Mouse (Mus musculus) stomach, embryonic 16.5 days (tissue): Measurements from ENCODE around the gene Asb4. TPM values are rescaled to one million over a fixed set of nuclear protein-coding genes. Genes with fewer than 3 reads are reported as not detected.
A peak's percentile ranks its signal among the peaks of the same experiment; 100 is the strongest.

ENCODE experiments used
- ATAC-seq: fragments of 200-750 bp; cut with Nextera tagmentation; 2 replicates; pipeline ENCODE4 v1.8.0; 2017; ENCODE audit warnings: moderate number of reproducible peaks, moderate TSS enrichment; ENCODE audit not compliant: insufficient read depth, low FRiP score
- H3K27ac ChIP-seq: fragments of 300-500 bp; sonication (generic); 2 replicates; pipeline ENCODE4 v1.5.1; 2014; ENCODE audit warnings: low read length
- H3K27me3 ChIP-seq: fragments of 300-500 bp; sonication (generic); 2 replicates; pipeline ENCODE4 v1.6.1; 2014; ENCODE audit warnings: low read length, control low read depth, mixed read lengths; ENCODE audit not compliant: control insufficient read depth, insufficient read depth
- H3K36me3 ChIP-seq: fragments of 300-500 bp; sonication (generic); 2 replicates; pipeline ENCODE4 v1.6.1; 2014; ENCODE audit warnings: low read length; ENCODE audit not compliant: control insufficient read depth, insufficient read depth
- H3K4me1 ChIP-seq: fragments of 300-500 bp; sonication (generic); 2 replicates; pipeline ENCODE4 v1.6.1; 2014; ENCODE audit warnings: low read length, control low read depth, mixed read lengths; ENCODE audit not compliant: control insufficient read depth, insufficient read depth
- H3K4me2 ChIP-seq: fragments of 300-500 bp; sonication (generic); 2 replicates; pipeline ENCODE4 v1.6.1; 2014; ENCODE audit warnings: low read depth, low read length, mixed read lengths
- H3K4me3 ChIP-seq: fragments of 300-500 bp; sonication (generic); replicated peaks from 2 replicates; pipeline ENCODE4 v1.5.1; 2014; ENCODE audit warnings: mild to moderate bottlenecking, low read length
- H3K9ac ChIP-seq: fragments of 300-500 bp; sonication (generic); 2 replicates; pipeline ENCODE4 v1.6.1; 2014; ENCODE audit warnings: low read length
- H3K9me3 ChIP-seq: fragments of 300-500 bp; sonication (generic); replicated peaks from 2 replicates; pipeline ENCODE4 v1.6.1; 2016; ENCODE audit warnings: low read length, control low read depth; ENCODE audit not compliant: control insufficient read depth
- WGBS: fragments of 180-500 bp; shearing (Covaris S2); extraction: QIAGEN DNeasy Blood & Tissue Kit; methylation state at CpG from one replicate; pipeline ENCODE4 v1.1.7; 2014; 5-methylcytosine and 5-hydroxymethylcytosine counted together
- polyA plus RNA-seq: library from polyadenylated mRNA; unstranded; fragments of >200 nt; fragmentation: Nextera tagmentation; extraction: Ambion mirVana; gene quantifications from 2 replicates; pipeline ENCODE4 v1.2.1, GENCODE M21; 2015

The Asb4 gene
- polyA plus RNA-seq, 1 experiment from 2014 or later = 11.6 TPM

DNA sequence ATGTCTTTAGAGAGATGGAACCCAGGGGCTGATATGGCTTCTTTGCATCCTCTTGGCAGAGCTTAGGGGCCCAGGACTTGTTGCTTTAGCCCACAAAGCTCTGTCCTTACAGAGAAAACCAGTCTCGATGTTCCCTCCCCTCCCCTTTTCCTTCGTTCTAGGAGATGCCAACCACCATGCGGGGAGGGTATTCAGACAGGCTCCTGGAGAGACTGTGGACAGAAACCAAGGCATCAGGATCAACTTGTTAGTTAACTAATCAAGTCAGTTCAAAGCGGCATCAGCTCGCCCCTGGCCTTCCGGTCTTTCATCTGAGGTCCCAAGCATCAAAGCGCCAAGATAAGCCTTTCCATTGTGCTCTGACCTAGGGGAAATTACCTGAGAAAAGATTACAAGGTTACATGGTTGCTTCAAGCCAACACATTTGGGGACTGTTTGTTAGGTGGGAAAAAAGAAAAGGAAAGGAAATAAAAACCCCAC lies 2.0 kb downstream of the Asb4 start:
- H3K27ac ChIP-seq = no peak overlapping the region
- no peaks in the 10 kb centered on the region for H3K27me3 ChIP-seq
- no peaks in the 10 kb centered on the region for H3K36me3 ChIP-seq
- H3K9ac ChIP-seq = no peak overlapping the region
- H3K4me2 ChIP-seq = no peak overlapping the region
- H3K9me3 ChIP-seq = no peaks in the 10 kb centered on the region
- H3K4me3 ChIP-seq = no peak overlapping the region
- peaks cover 17% of the 10 kb centered on the region for H3K4me1 ChIP-seq
- no peak for ATAC-seq
- WGBS = 59% methylated on average over 7 of the region's 7 CpGs

DNA sequence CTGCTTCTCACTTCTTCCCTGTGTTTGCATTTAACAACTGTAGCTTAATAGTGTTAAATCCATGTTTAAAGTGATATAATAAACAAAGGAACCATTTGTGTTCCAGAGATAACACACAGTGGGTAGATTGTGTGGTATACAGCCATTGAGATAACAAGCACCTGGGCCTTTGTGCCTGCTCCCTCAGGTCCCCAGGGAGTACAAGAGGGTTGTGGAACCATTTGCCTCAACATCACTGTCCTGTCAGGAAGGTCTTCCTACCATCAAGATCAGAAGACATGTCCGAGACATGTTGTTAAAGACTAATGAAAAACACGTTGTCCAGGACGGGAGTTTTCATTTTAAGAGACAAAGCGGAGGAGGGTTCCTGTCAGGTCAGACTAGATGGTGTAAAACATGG lies 3.3 kb downstream of the Asb4 start:
- Histone ChIP-seq H3K9ac (no peak overlapping the region), H3K27ac (no peak overlapping the region), H3K9me3 (no peaks in the 10 kb centered on the region), H3K4me3 (no peak overlapping the region), H3K36me3 (no peaks in the 10 kb centered on the region), H3K27me3 (no peaks in the 10 kb centered on the region), H3K4me2 (no peak overlapping the region), H3K4me1 (peaks cover 12% of the 10 kb centered on the region)
- no peak for ATAC-seq
- 84% methylated on average over 4 of the region's 4 CpGs for WGBS

DNA sequence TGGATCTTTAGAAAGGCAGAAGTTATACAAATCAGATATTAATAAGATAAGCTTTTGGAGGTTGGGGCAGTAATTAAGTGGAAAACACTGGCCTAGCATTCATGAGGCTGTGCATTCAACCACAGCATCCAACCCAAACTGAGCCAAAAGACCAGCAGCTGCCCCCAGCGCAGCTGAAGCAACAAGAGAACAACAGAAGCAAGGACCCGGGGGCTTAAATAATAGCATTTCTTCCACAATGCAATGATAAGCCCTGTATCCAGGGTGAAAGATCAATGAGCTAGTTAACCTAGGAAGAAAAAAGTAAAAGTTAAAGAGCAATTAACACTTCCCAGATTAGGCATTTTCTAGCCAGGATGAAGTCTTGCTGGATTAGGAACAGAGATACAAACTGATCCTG lies 4.2 kb downstream of the Asb4 start:
- Histone ChIP-seq H3K4me2 (no peak overlapping the region), H3K4me3 (no peak overlapping the region), H3K9me3 (no peaks in the 10 kb centered on the region), H3K27me3 (no peaks in the 10 kb centered on the region), H3K27ac (no peak overlapping the region), H3K36me3 (no peaks in the 10 kb centered on the region), H3K4me1 (peaks cover 7% of the 10 kb centered on the region; the same call in 1 of the 2 replicates), H3K9ac (no peak overlapping the region)
- 80% methylated on average over 2 of the region's 2 CpGs for WGBS
- no peak for ATAC-seq

DNA sequence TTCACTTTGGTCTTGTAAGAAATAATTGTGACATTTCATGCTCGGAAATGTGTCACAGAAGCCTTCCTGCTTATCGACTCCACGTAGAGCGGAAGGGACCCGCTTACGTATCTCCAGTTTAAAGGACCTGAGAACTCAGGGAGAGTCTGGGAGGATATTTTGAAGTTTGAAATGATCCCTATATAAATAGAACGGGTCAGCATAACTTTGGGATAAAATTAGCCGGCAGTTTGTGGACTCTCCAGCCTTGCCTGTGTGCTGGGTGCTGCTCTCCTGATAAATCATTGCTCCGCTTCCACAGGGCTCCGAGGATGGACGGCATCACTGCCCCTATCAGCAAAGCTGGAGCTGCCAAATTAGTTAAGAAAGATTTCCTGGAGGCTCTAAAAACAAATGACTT lies 7.1 kb downstream of the Asb4 start:
- Histone ChIP-seq H3K27ac (no peak overlapping the region; the same call in 1 of the 2 replicates), H3K9me3 (no peaks in the 10 kb centered on the region), H3K9ac (peak overlapping the region; percentile 14), H3K36me3 (no peaks in the 10 kb centered on the region), H3K4me1 (no peaks in the 10 kb centered on the region), H3K27me3 (no peaks in the 10 kb centered on the region), H3K4me3 (peak overlapping the region; percentile 35), H3K4me2 (peak overlapping the region; percentile 44)
- ATAC-seq = no peak
- WGBS = 3% methylated on average over 11 of the region's 11 CpGs

GRCm38 (mm10) chr6:5390952-5391351 lies 7.8 kb downstream of the Asb4 start:
- 0 out of 2 replicates have a peak overlapping the region, but pooled peaks have one; percentile 56 for H3K9ac ChIP-seq
- no peak for ATAC-seq
- 37% methylated on average over 10 of the region's 10 CpGs for whole genome bisulfite sequencing
- H3K4me3 ChIP-seq = peak overlapping the region; percentile 34
- no peaks in the 10 kb centered on the region for H3K27me3 ChIP-seq
- H3K27ac ChIP-seq = no peak overlapping the region
- H3K36me3 ChIP-seq = no peaks in the 10 kb centered on the region
- no peaks in the 10 kb centered on the region for H3K9me3 ChIP-seq
- no peaks in the 10 kb centered on the region for H3K4me1 ChIP-seq
- H3K4me2 ChIP-seq = peak overlapping the region; percentile 44

- no peaks in the 10 kb centered on the region for H3K36me3 ChIP-seq
- 12% methylated on average over 4 of the region's 4 CpGs for WGBS
- H3K4me2 ChIP-seq = no peak overlapping the region
- H3K27me3 ChIP-seq = no peaks in the 10 kb centered on the region
- ATAC-seq = no peak
- H3K4me3 ChIP-seq = no peak overlapping the region
- no peaks in the 10 kb centered on the region for H3K9me3 ChIP-seq
- no peaks in the 10 kb centered on the region for H3K4me1 ChIP-seq
- no peak overlapping the region for H3K27ac ChIP-seq
- H3K9ac ChIP-seq = no peak overlapping the region
These were observed 11.8 kb downstream of the Asb4 start for GRCm38 (mm10) chr6:5394971-5395370.

GRCm38 (mm10) chr6:5396797-5397196 lies 13.6 kb downstream of the Asb4 start:
- no peaks in the 10 kb centered on the region for H3K36me3 ChIP-seq
- no peak overlapping the region for H3K27ac ChIP-seq
- H3K27me3 ChIP-seq = no peaks in the 10 kb centered on the region
- H3K4me1 ChIP-seq = no peaks in the 10 kb centered on the region
- H3K4me2 ChIP-seq = no peak overlapping the region
- WGBS = 48% methylated on average over 3 of the region's 3 CpGs
- no peak overlapping the region for H3K4me3 ChIP-seq
- no peak for ATAC-seq
- no peaks in the 10 kb centered on the region for H3K9me3 ChIP-seq
- H3K9ac ChIP-seq = no peak overlapping the region

- Histone ChIP-seq H3K4me2 (no peak overlapping the region), H3K27ac (no peak overlapping the region), H3K9ac (no peak overlapping the region), H3K27me3 (no peaks in the 10 kb centered on the region), H3K4me1 (no peaks in the 10 kb centered on the region), H3K9me3 (no peaks in the 10 kb centered on the region), H3K4me3 (no peak overlapping the region), H3K36me3 (no peaks in the 10 kb centered on the region)
- 2% methylated on average over 3 of the region's 3 CpGs for WGBS
- peak; percentile 80; the same call in 1 of the 2 replicates for ATAC-seq
These were observed 18.2 kb downstream of the Asb4 start for GRCm38 (mm10) chr6:5401394-5401793.

DNA sequence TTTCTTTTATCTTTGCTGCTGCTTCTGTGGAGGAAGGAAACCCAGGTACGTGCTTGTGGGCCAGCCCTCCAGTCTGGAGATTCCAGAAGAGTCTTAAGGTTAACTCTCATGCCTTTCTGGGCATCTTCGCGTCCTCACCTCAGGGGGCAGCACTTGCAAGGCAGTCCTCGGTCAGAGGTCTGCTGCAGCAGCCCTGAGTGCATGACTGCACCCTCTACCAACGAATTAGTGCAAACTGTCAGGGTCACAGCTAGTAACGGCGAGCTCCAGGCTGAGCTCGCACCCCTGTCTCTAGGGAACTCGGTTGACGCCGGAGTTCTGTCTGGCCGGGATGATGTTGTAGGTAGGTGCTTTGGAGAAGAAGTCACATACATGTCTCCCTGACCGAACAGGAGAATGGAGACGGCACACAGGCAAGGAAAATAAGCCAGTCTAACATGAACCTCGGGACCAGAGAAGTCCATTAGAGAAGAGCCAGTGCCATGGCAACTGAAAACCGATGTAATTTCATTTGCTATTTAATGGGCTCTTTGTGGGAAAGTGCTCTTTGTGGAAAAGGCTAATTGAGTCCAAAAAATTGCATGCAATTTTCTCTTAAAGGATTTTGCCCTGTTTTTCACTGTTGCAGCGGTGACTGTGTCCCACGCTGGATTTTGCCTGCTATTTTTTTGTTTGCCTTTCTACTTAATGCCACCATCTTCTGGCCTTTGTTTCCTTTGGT lies 20.1 kb downstream of the Asb4 start:
- no peak overlapping the region for H3K4me3 ChIP-seq
- H3K27me3 ChIP-seq = no peaks in the 10 kb centered on the region
- H3K27ac ChIP-seq = no peak overlapping the region
- no peaks in the 10 kb centered on the region for H3K36me3 ChIP-seq
- ATAC-seq = no peak
- 31% methylated on average over 18 of the region's 18 CpGs for WGBS
- H3K9ac ChIP-seq = 0 out of 2 replicates have a peak overlapping the region, but pooled peaks have one; percentile 16
- H3K4me2 ChIP-seq = peak overlapping the region; percentile 16; the same call in 1 of the 2 replicates
- H3K4me1 ChIP-seq = no peaks in the 10 kb centered on the region
- no peaks in the 10 kb centered on the region for H3K9me3 ChIP-seq
